Mouse (Mus musculus): ENCODE measurements around the gene Hrc.
A peak's percentile ranks its signal among the peaks of the same experiment; 100 is the strongest.

Hrc gene

DNA sequence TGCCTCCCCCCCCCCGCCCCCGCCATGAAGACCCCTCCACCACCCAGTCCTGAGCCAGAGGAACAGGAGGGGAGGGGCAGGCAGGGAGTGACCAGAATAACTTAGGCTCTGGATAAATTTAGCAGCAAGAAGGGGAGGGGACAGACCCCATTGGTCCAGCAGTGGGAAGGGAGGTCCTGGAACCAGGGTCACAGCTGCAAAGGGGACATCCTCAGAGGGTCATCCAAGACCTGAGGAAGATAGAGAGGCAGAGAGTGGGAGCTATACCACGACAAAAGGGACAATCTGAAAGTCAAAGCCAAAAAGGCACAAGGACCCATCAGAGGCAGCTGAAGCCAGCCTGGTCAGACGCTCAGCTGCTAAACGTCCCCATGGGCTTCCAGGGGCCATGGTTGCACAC, at the start of gene Hrc:
TSS of gene Hrc (plus strand) at position 235 of the 400 bp plus-strand sequence.
- DNase-seq: no peak

DNA sequence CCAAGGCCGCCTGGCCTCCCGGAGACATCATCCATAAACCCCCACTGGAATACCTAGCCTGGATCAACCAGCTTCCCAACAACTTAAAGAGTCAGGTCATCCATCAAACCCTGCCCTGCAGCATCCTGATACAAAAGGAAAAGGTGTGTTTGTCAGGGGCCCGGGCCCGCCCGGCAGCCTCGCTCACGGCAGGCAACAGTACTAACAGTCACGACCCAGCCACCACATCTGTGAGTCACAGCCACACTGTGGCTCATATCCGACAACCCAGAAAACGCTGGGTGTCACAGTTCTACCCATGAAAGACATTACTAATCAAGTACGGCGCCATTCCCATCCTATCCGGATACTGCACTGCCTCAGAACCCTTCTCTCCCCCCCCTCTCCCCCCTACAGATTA, 48.6 kb upstream of the Hrc start:
- DNase-seq: no peak

DNA sequence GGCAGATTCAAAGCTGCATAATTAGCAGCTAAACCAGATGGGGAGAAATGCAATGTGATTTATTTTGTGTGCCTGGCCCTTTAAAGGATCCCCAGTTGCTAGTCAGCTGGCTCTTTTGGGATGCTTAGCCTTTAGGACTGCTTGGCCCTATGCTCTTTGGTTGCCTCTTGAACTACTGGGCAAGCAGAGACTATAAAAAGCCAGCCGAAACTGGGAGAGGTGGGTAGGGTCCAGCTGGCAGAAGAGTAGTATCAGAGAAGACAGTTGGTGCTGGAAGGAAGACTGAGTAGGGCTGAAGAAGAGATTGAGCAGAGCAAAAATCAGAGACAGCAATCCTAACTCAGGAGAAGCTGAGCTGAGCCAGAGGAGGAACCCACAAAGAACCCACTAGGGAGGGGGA, 38.5 kb upstream of the Hrc start:
- DNase-seq: no peak

DNA sequence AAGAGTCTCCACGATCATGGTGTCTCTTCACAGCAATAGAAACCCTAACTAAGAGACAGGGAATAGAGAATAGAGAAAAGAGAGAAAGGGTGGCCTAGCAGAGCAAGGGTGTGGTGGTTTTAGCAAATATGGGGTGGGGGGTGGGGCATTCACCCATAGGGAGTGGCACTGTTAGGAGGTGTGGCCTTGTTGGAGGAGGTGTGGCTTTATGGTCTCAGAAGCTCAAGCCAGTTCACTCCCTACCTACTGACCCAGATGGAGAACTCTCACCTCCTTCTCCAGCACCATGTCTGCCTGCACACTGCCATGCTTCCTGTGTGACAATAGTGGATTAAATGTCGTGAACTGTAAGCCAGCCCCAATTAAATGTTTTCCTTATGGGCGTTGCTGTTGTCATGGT, 37.5 kb upstream of the Hrc start:
- no peak for DNase-seq

DNA sequence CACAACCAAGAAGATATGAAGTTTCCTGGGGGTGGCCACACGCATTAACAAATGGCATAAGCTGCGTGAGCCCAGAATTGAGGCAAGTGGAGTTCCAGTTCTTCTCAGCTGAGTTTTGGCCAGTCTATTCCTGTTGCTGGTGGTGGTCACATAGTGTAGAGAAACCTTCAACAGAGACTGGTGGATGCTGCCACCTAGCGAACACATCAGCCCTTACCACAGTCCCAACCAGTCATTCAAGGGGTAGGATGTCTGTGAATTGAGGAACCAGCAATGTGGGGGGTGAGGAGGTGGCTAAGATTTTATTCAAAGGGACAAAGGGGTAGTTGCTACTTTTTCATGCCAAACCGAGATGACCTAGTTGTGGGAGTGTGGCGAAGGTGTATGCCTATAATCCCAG, 35.3 kb upstream of the Hrc start:
- DNase-seq: no peak

DNA sequence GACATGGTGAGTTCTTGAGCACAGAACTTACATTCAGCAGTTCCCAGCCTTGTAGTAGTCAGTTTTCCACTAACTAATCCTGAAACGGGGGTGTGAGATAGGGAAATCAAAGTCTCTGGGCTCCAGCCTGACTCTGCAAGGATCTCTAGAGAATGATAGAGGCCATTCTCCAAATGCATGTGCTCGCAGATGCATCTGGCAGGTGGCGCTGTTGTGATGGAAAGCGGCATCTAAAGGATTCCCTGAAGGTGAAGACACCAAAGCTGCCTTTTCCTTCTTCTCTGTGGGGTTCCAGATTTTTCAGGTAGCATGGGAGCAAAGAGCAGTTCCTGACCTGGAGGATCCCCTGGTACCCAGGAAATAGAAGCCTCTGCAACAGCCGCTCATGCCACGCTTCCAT, 34.8 kb upstream of the Hrc start:
- no peak for DNase-seq

DNA sequence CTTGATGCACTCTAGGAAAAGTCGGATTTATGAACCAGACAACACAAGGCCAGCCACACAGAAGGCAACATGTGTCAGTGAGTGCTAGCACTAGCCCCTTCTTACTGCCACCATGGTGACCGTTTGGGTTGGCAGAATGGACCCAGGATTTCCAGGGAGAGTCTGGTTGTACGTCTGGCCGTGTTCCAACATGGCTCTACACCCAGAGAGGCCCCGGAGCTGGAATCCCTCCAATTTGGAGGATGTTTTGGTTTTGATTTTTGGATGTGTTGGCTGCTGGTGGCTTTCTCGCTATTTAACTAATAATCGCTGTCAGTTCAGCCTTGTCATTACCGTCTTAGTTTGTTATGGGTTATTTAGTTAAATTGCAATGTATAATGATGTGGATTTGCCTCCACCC, 32.5 kb upstream of the Hrc start:
- DNase-seq: no peak

DNA sequence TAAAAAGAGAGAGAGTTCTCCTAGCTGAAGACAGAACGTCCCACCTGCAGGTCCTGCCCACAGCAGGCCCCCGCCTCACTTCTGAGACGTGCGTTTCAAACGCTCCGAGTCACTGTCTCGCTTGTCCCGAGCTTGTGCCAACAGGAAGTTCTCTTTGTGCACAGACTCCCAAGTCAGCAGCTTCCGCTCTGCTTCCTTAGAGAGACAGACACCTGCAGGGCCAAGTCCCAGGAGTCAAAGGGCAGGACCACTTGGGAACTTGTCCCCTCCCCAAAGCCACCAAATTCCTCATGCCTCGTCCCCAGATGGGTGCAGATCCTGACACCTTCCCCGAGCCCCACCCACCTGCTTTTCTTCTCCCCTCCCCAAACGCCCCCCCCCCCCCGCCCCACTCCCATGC, 30.2 kb upstream of the Hrc start:
- DNase-seq: no peak

DNA sequence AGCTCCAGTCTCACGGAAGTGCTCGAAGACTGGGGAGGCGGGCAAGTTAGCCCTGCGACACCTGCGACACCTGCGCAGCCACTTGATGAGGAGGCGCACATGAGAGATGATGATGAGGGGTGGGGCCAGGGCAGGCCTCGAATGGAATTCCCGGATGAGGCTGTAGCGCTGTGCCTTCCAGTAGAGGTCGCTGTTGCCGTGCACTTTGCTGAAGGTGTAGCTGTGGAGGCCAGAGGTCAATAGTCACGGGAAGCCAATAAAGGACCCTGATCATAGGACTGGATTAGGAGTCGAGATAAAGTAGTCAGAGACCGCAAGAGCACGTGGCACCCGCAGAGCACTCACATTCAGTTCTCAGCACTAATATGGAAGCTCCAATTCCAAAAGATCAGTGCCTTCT, 29.8 kb upstream of the Hrc start:
- no peak for DNase-seq

DNA sequence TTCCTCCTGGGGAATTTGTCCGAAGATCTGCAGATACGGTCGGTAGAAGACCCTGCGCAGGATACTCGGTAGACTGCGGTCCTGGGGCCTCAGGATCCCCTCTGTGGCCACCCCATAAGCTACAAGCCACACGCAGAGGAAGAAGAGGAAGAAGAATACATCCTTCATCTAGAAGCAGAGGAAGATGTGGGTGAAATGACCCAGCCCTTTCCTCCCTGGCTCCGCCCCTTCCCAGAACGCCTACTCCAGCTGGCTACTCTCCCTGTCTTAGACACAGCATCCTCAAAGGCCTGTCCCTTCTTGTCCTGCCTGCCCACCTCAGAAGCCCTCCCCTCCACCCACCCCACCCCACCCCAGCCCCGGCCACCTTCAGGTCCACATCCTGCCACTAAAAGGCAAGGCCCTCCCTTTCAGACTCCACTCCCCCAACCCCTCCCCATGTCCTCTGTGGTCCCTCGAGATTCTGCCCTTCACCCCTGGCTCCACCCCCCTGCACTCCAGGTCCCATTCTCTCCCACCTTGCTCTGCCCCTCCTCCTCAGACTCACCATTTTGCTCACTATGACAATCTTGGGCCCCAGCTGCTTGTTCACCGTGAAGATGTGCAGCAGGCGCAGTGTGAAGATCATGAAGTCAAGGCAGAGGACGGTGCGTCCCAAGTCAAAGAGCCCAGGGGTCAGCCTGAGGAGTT, 26.4 kb upstream of the Hrc start:
- DNase-seq: no peak

DNA sequence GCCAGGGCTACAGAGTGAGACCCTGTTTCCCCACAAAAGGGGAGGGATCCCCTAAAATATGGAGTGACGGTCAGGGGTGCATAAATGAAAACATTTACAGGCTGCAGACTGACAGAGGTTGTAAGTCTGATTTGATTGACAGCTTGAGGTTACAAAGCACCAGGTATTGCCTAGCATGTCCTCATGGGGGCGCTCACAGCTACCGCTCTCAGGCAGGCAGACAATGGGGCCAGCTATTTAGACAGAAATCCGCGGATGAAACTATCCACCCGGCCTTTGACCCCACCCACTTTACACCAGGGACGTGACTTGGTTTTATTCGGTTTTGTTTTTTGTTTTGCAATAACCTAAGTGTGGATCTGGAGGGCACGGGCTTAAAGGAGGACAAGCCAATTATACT, 25.6 kb upstream of the Hrc start:
- DNase-seq: no peak

DNA sequence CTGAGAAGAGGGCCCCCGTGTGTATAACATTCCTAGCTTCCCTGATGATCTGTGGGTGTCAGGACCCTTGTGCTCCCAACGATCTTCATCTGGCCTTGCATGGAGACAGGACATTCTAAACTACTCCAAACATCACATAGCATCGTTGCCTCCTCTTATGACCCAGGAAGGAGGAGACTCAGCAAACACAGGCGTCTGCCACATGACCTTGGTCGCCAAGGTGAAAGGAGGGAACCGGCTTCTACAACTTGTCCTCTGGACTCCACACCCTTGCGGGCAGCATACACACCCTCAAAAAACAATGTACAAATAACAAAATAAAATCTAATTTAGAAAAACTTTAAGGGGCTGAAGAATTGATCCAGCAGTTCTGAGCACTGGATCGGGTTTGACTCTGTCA, 23.1 kb upstream of the Hrc start:
- DNase-seq: no peak

DNA sequence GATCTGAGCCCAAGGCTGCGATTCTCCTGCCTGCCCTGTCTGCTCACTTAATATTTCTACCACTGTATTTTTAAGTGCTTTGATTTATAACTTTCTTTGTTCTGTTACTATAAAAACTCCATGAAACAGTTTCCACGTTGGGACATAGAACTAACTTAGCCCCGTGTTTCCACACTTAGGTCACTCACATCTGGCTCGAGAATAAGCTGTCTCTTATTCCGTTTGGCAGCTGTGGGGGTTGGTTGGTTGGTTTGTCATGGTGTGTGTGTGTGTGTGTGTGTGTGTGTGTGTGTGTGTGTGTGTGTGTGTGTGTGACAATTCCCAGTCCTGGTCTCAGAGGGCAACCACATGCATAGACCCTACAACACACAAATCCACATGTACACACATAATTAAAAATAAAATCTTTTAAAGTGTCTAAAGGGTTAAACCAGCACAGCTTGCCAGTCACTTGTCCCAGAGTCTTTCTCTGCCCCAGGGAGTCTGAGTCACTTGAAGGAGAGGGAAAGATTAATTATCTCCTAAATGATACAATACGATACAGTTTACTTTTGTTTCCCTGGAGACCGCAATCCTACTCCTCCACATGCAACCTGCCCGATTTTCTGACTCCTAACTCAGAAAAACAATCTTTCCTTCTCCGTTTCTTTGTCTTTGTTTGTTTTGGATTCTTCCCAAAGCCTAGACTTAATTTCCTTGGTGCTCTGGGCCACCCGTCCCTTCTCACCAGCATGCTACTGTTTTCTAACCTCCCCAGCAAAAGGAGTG, 22.2 kb upstream of the Hrc start:
- DNase-seq: no peak

DNA sequence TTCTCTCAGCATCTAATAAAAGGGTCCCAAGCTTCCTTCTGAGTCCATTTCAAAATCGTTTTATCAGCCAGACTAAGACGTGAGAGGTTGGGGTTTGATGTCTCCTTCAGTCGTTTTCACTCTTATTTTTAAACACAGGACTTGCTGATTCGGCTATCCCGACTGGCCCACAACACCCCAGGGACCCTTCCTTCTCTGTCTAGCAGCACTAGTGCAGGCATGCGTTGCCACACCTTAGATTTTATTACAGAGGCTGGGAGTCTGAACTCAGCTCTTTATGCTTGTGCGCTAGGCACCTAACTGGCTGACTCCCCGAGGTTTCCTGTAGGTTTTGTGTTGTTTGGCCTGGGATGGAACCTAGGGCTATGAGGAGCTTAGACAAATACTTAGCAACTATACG, 21.6 kb upstream of the Hrc start:
- no peak for DNase-seq

DNA sequence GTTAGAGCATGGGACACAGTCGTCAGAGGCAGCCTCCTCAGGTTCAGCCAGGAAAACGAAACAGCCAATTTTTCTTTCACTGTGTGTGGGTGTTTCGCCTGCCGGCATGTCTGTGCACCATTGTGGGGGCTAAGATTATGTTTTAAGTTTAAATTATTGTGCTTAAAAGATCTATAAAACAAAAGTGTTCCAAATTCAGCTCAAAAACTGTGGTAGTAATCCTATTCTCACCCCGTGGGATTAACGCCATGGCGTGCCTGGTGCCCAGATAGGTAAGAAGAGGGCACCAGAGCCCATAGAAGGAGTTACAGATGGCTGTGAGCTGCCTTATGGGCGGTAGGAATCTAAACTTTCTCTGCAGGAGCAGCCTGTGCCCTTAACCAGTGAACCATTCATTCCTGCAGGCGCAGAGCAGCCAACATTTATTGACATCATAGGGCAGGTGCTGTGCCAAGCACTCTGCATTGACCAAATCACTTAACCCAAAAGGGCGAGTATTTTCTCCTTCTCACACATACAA, 19.8 kb upstream of the Hrc start:
- no peak for DNase-seq

DNA sequence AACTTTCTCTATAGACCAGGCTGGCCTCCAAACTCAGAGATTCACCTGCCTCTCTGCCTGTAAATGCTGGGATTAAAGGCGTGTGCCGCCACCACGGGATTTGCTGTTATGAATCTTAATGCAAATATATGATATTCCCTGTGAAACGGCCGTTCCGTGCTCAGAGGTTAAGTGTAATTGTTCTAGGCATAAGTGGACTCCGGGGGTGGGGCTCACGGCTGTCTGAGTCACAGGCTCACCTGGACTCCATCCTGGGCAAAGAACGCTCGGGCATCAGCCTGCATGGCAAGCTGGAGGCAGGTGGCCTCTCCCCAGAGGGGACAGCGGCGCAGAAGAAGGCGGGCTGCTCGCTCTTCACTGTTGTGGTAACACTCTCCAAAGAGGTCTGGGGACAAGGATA, 18.6 kb upstream of the Hrc start:
- no peak for DNase-seq

DNA sequence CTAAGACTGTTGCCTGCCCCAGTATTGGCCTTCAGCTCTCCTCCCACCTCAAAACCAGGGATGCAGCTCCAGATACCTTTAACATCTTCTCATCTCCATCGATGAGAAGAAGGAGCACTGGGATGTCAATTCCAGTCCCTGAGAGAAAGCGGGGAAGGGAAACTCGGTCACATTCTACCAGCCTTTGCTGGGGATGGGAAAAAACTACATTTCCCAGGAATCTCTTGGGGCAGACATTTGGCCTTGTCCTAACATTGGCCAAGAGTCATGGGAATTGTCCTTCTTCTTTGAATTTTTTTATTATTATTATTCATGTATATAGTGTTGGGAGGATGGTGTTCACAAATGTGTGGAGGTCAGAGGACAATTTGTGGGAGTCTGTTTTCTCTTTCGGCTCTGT, 12.8 kb upstream of the Hrc start:
- no peak for DNase-seq

DNA sequence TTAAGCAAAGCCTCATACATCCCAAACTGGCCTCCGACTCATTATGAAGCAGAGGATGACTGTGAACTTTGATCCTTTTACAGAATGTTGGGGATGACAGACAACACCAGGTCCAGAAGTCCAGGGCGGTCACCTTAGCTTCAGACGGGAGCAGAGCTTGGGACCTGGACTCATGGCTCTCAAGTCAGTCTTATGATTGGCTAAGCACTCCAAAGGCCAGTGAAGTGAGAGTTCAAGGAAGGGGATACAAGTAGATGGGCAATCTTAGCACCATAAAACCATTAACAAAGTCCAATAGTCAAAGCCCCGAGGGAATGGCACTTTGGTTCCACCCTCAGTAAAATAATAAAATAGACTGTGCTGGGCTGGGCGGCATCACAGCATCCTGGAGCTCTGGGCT, 12.0 kb upstream of the Hrc start:
- no peak for DNase-seq

DNA sequence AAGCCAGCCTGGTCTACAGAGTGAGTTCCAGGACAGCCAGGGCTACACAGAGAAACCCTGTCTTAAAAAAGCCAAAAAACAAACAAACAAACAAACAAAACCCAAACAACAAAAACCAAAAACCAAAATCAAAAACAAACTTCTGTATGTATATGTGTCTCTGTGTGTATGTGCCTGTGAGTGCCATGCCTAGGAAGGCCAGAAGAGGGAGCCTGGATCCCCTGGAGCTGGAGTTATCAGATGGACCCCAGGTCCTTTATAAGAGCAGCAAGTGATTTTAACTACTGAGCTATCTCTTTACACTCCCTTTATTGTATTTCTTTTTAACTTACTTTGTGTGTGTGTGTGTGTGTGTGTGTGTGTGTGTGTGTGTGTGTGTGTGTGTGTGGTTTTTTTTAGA, 9.3 kb upstream of the Hrc start:
- DNase-seq: no peak

DNA sequence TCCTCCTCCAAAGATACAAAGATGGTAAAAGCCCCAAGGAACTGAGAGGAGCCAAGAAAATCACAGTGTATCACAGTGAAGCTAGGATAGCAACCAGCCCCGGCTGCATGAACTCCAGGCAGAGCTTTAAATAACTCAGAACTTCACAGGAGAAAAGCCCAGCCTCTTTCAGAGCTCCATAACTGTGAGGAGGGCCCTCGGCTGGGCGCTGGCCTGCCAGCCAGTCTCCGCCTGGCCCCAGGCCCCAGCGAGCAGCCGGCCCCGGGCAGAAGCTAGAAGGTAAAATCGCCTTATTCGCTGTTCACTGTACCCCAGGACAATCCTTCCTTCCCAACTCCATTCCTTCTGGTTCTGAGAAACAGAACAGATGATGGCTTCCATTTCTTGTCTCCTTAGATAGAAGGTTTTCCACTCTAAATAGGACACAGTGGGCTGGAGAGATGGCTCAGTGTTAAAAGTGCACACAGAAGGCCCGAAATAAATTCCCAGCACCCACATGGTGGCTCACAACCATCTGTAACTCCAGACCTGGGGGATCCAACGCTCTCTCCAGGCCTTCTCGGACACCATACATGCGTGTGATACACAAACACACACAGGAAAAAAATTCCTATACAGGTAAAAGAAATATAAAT, 6.1 kb upstream of the Hrc start:
- DNase-seq: no peak

DNA sequence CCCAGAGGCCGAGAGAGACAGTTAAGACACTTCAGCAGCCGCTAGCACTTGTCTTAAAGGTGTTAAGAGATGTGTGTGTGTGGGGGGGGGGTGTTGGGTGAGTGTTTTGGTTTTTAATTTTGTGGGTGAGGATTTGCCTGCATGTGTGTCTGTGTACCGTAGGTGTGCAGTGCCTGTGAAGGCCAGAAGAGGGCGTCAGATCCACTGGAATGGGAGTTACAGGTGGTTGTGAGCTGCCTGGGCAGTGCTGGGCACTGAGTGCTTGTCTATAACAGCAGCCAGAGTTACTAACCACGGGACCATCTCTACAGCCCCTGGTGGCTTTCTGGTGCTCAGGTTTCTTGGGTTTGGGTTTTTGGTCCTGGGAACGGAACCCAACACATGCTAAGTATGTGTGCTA, 3.6 kb upstream of the Hrc start:
- DNase-seq: no peak

DNA sequence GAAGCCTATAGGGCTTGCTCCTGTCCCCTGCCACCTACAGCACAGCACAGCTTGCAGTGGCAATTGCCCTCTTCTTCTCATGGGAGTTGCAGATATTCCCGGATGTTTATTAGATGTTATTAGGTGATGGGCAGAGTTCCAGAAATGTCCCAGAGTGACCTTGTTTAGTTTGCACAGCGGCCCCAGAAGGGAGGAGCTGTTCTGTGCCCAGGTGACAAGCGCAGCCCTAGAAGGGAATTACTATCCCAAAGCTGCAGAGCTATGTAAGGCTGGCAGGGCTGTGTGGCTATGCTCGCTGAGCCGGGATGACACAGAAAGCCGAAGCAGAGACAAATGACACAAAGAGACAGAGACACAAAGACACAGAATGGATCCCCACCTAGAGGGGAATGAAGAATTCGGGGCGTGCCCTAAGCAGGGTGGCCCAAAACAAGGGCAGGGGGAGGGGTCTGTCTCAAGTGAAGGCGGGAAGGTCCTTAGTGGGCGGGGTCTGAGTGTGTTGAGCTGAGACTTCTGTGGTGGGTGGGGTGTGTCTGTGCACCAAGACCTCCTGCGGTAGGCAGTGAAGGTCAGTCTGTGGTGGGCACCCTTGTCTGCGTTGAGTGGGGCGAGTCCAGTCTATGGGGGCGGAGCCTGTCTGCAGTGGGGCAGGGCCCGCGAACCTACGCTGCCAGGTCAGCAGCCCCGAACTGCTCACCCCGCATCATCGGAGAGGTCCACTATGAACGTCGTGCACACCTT, 2.2 kb upstream of the Hrc start:
- DNase-seq: peak; percentile 46 to 59

DNA sequence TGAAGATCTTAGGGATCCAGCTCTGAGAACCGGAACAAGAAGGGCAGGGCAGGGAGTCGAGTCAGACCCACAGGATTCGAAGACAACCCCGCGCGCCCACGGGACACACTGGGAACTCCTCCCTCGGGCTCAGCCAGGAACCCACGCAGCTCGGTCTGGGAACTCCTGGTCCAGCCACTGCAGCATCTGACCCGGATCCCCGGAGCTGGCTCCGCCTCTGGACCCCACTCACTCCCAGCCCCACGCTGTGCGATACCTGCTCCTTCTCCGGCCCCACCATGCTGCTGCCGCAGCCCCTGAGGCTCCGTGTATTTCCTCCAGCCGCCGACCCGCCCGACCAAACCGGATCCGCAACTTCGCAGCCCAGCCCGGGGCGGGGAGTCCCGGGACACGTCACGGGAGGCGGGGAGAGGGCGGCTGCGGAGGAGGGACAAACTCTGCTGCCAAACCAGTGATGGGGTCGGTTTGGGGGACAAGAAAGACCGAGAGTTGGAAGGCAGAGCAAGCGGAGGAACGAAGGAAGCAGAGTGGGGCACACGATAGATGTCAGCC, 1.6 kb upstream of the Hrc start, which contains the start of gene Trpm4:
TSS of gene Trpm4 (minus strand) at position 350 of the 552 bp plus-strand sequence.
- peak; percentile 76 to 77 for DNase-seq

Measured in thymus, adult 18-20 months (tissue).